Mouse (Mus musculus) ovary, adult 10 weeks (tissue): ENCODE results near the gene C87977. TPM values are rescaled to one million over a fixed set of nuclear protein-coding genes. Genes with fewer than 3 reads are reported as not detected.

ENCODE experiments used
- polyA plus RNA-seq: library from polyadenylated mRNA; stranded (reverse); fragments of 350-450 nt; fragmentation: Illumina TruSeq; extraction: RNeasy Lipid Tissue Mini Kit (QIAGEN cat#74804); gene quantifications from one replicate; pipeline ENCODE4 v1.2.3, GENCODE M21; 2014

The C87977 gene
- 47.8 TPM for polyA plus RNA-seq

DNA sequence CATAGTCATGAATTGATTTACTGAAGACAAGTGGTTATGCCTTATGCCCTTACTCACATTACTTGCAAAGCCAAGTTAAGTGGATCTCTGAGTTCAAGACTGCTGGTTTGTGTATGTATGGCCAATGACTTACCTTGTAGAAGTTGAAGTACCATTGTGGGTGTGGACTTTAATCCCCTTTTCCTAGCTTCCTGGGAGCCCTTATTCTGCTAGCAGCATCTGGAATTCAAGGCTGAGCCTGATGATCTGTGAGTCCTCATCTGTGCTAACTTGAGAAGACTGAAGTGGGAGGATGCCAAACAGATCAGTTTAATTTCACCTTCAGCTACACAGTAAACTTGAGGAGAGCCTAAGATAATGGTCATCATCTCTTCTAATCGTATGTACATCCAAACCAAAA, at the start of gene C87977:
TSS of gene C87977 (minus strand) at position 101 of the 400 bp plus-strand sequence.

DNA sequence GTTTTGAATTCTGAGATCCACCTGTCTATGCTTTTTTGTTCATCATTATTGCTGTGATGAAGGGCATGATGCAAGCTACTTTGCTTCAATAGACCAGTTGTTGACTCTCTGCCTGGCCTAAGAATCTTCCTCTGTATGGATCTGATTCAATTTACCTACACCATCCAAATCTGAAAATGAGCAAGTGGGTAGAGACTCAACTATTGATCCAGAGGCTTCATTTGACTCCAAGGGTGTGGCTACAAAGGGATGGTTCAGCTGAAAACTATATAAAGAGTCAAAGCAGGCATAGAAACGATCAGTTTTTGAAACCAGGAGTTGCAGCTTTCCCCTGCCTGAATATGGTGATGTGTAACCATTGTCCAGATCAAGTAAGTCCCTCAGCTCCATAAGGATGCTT, 22.7 kb downstream of the C87977 start, which contains the start of gene Oog2:
TSS of gene Oog2 (plus strand) at position 301 of the 400 bp plus-strand sequence.

DNA sequence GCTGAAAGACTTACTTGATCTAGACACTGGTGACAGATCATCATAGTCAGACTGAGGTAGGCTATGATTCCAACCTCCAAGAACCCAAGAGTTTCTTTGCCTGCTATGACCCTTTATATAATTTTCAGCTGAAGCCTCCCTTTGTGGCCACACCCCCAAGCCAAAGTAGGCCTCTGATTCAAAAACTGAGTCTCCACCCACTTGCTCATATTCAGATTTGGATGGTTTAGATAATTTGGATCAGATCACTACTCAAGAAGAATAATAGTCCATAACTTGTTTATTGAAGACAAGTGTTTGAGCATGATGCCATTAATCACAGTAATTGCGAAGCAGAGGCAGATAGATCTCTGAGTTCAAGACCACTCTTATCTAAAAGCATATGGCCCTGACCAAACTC, 50.6 kb downstream of the C87977 start, which contains the start of gene Oog3:
TSS of gene Oog3 (minus strand) at position 101 of the 400 bp plus-strand sequence.

Other genes with a start within 250 kb of the C87977 start
- gene Gm13101, start 246.4 kb downstream of the C87977 start, polyA plus RNA-seq, result not detected
- gene Pramef17, start 218.9 kb downstream of the C87977 start, polyA plus RNA-seq, result 0.94 TPM
- gene Pramel4, start 154.2 kb downstream of the C87977 start, polyA plus RNA-seq, result 0.31 TPM
- not detected for gene Gm13102, start 106.8 kb downstream of the C87977 start, polyA plus RNA-seq
- gene Oog3, start 50.7 kb downstream of the C87977 start, polyA plus RNA-seq, result 78.5 TPM
- gene Oog2, start 22.6 kb downstream of the C87977 start, polyA plus RNA-seq, result 25.4 TPM
- gene Pramel5, start 67.2 kb upstream of the C87977 start, polyA plus RNA-seq, result not detected
- not detected for gene Gm13128, start 116.9 kb upstream of the C87977 start, polyA plus RNA-seq
- not detected for gene Gm13119, start 144.6 kb upstream of the C87977 start, polyA plus RNA-seq
- gene Pramef20, start 164.6 kb upstream of the C87977 start, polyA plus RNA-seq, result 5.3 TPM
- gene Pramef12, start 195.1 kb upstream of the C87977 start, polyA plus RNA-seq, result 16.2 TPM
- not detected for gene 1700012P22Rik, start 225.5 kb upstream of the C87977 start, polyA plus RNA-seq
- not detected for gene Gm9944, start 240.0 kb upstream of the C87977 start, polyA plus RNA-seq